Mouse (Mus musculus): ENCODE measurements around the gene Mboat2. TPM values are rescaled to one million over a fixed set of nuclear protein-coding genes. Genes with fewer than 3 reads are reported as not detected.
A peak's percentile ranks its signal among the peaks of the same experiment; 100 is the strongest.

Mboat2 gene
- polyA plus RNA-seq, 2 experiments = 25.2 to 70.5 TPM

DNA sequence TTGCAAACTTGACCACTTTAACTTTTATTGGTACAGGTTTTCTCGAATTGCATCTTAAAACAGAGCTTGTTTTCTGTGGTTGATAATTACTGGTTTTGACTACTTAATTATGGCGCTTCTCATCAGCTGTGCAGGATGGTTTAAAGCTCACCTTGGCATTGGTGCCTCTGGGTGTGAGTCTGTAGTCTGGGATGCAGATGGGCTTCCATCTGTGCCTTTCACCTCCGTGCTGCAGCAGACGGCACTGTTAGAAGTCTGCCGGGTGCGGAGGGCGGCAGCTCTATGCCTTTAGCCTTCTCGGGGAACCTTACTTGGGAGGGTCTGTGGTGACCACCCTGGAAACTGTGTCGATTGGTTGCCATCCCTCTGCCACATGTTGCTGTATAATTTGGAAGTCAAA is 29.8 kb downstream of the Mboat2 start:
- H3K4me2 ChIP-seq (replicated peaks; ENCODE audit: low read depth, low read length, severe bottlenecking) = no peak overlapping the region
- H3K36me3 ChIP-seq (ENCODE audit: control insufficient read depth, insufficient read depth, low read length) = no peaks in the 10 kb centered on the region
- no peak for TF ChIP-seq POLR2A (IDR thresholded peaks at IDR 0.05; ENCODE audit: borderline replicate concordance, extremely low read depth, insufficient read depth, insufficient read length)
- H3K4me1 ChIP-seq (ENCODE audit: control insufficient read depth, insufficient read depth, low read length) = peaks cover 6% of the 10 kb centered on the region
- no peaks in the 10 kb centered on the region for H3K27me3 ChIP-seq (ENCODE audit: control insufficient read depth, insufficient read depth, low read length)
- no peaks in the 10 kb centered on the region for H3K9me3 ChIP-seq (ENCODE audit: control insufficient read depth, low read length)
- no peak overlapping the region for H3K4me3 ChIP-seq (replicated peaks; ENCODE audit: low read length)
- DNase-seq (ENCODE audit: low spot score) (no peak), ATAC-seq (ENCODE audit: low FRiP score, low read depth) (no peak)
- no peak overlapping the region for H3K27ac ChIP-seq (replicated peaks; ENCODE audit: low read depth, low read length)
- WGBS = 70% methylated on average over 9 of the region's 9 CpGs
- no peak overlapping the region for H3K9ac ChIP-seq (ENCODE audit: low read depth, low read length, severe bottlenecking)

DNA sequence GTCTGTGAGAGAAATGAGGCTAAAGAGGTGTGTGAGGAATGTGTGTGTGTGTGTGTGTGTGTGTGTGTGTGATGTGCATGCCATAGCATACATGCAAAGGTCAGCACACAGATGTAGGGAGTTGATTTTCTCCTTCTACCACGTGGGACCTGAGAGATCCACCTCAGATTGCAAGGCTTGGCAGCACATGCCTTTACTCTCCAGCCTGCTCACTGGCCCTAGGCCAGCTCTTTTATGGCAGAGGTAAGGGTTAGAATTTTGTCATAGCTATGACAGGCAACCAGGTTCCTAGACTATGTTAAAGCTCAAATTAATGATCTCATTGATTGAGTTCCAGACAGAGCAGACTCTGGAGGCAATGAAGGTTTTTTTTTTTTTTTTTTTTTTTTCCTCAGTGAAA is 33.1 kb downstream of the Mboat2 start:
- H3K36me3 ChIP-seq (ENCODE audit: control insufficient read depth, insufficient read depth, low read length) = no peaks in the 10 kb centered on the region
- ATAC-seq (ENCODE audit: low FRiP score, low read depth) = peak; percentile 47; the same call in 1 of the 2 replicates
- H3K9me3 ChIP-seq (ENCODE audit: control insufficient read depth, low read length) = no peaks in the 10 kb centered on the region
- H3K4me2 ChIP-seq (replicated peaks; ENCODE audit: low read depth, low read length, severe bottlenecking) = no peak overlapping the region
- no peak for DNase-seq (ENCODE audit: low spot score)
- H3K4me3 ChIP-seq (replicated peaks; ENCODE audit: low read length) = no peak overlapping the region
- no peak overlapping the region for H3K27ac ChIP-seq (replicated peaks; ENCODE audit: low read depth, low read length)
- peaks cover 15% of the 10 kb centered on the region for H3K4me1 ChIP-seq (ENCODE audit: control insufficient read depth, insufficient read depth, low read length)
- no peak overlapping the region for H3K9ac ChIP-seq (ENCODE audit: low read depth, low read length, severe bottlenecking)
- H3K27me3 ChIP-seq (ENCODE audit: control insufficient read depth, insufficient read depth, low read length) = no peaks in the 10 kb centered on the region
- WGBS = 26% methylated on average over 1 of the region's 1 CpGs
- TF ChIP-seq POLR2A (IDR thresholded peaks at IDR 0.05; ENCODE audit: borderline replicate concordance, extremely low read depth, insufficient read depth, insufficient read length) = no peak

DNA sequence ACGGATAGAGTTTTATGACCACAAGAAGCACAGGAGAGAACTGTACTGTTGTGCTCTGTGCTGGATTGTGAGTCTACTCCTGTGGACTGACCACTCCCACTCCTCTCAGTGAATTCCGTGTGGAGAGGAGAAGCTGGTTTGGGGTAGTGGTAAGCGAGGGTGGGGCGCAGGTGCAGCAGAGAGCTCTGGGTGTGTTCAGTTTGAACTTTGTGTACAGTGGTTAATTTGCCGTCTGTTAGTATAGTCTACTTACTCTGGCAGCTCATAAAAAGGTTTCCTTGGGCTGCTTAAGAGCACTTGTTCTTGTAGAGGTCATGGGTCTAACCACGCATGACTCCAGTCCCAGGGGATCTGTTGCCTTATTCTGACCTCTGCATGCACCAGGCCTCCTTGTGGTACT is 36.0 kb downstream of the Mboat2 start:
- Histone ChIP-seq H3K4me3 (replicated peaks; ENCODE audit: low read length) (no peak overlapping the region), H3K27me3 (ENCODE audit: control insufficient read depth, insufficient read depth, low read length) (no peaks in the 10 kb centered on the region), H3K4me1 (ENCODE audit: control insufficient read depth, insufficient read depth, low read length) (peaks cover 36% of the 10 kb centered on the region), H3K36me3 (ENCODE audit: control insufficient read depth, insufficient read depth, low read length) (no peaks in the 10 kb centered on the region), H3K9me3 (ENCODE audit: control insufficient read depth, low read length) (no peaks in the 10 kb centered on the region), H3K27ac (replicated peaks; ENCODE audit: low read depth, low read length) (no peak overlapping the region), H3K9ac (ENCODE audit: low read depth, low read length, severe bottlenecking) (no peak overlapping the region), H3K4me2 (replicated peaks; ENCODE audit: low read depth, low read length, severe bottlenecking) (no peak overlapping the region)
- WGBS = 52% methylated on average over 6 of the region's 6 CpGs
- DNase-seq (ENCODE audit: low spot score) (no peak), ATAC-seq (ENCODE audit: low FRiP score, low read depth) (no peak)
- no peak for TF ChIP-seq POLR2A (IDR thresholded peaks at IDR 0.05; ENCODE audit: borderline replicate concordance, extremely low read depth, insufficient read depth, insufficient read length)

DNA sequence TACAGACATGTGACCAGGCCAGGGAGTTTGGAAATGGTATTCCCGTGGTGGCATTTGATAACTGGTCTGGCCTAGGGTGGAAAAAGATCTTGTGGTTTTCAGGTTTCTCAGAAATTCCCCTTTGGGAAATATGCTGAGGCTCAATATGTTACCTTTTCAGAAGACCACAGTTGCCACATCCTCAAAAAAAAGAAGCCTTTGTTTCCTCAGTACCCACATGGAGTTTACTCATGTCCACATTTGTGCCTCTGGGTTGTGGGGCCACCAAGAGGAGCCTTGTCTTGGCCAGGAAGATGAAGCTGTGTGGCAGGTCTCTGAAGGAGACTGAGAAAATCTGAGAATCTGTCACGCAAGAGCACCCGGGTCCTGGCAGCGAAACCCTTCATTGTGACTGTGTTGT is 38.0 kb downstream of the Mboat2 start:
- 0 out of 2 replicates have a peak overlapping the region, but pooled peaks have one; percentile 21 for H3K27ac ChIP-seq (replicated peaks; ENCODE audit: low read depth, low read length)
- H3K4me2 ChIP-seq (replicated peaks; ENCODE audit: low read depth, low read length, severe bottlenecking) = no peak overlapping the region
- H3K27me3 ChIP-seq (ENCODE audit: control insufficient read depth, insufficient read depth, low read length) = no peaks in the 10 kb centered on the region
- WGBS = 86% methylated on average over 4 of the region's 4 CpGs
- TF ChIP-seq POLR2A (IDR thresholded peaks at IDR 0.05; ENCODE audit: borderline replicate concordance, extremely low read depth, insufficient read depth, insufficient read length) = no peak
- H3K4me1 ChIP-seq (ENCODE audit: control insufficient read depth, insufficient read depth, low read length) = peaks cover 43% of the 10 kb centered on the region
- H3K9ac ChIP-seq (ENCODE audit: low read depth, low read length, severe bottlenecking) = no peak overlapping the region
- no peak for DNase-seq (ENCODE audit: low spot score)
- ATAC-seq (ENCODE audit: low FRiP score, low read depth) = no peak
- H3K9me3 ChIP-seq (ENCODE audit: control insufficient read depth, low read length) = no peaks in the 10 kb centered on the region
- no peak overlapping the region for H3K4me3 ChIP-seq (replicated peaks; ENCODE audit: low read length)
- no peaks in the 10 kb centered on the region for H3K36me3 ChIP-seq (ENCODE audit: control insufficient read depth, insufficient read depth, low read length)

DNA sequence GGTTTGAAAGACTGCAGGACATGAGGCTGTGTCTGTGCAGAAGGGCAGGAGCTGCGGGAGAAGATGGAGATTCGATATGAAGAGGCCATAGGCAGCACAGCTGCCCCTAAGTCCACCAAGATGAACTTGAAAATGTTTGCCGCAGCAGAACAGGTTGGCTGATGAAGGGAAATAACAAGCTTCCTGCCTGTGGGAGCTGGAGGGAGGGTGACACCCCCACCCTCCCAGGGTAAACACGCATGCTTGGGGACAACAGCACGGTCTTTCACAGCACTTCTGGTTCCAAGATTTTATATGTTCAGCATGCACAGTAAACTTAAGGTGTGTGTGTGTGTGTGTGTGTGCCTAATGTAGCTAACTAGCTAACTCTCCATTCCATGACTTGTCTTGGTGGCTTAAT is 38.6 kb downstream of the Mboat2 start:
- DNase-seq (ENCODE audit: low spot score) (no peak), ATAC-seq (ENCODE audit: low FRiP score, low read depth) (no peak)
- no peaks in the 10 kb centered on the region for H3K36me3 ChIP-seq (ENCODE audit: control insufficient read depth, insufficient read depth, low read length)
- H3K27ac ChIP-seq (replicated peaks; ENCODE audit: low read depth, low read length) = 0 out of 2 replicates have a peak overlapping the region, but pooled peaks have one; percentile 21
- no peak overlapping the region for H3K9ac ChIP-seq (ENCODE audit: low read depth, low read length, severe bottlenecking)
- WGBS = 38% methylated on average over 5 of the region's 5 CpGs
- TF ChIP-seq POLR2A (IDR thresholded peaks at IDR 0.05; ENCODE audit: borderline replicate concordance, extremely low read depth, insufficient read depth, insufficient read length) = no peak
- no peak overlapping the region for H3K4me3 ChIP-seq (replicated peaks; ENCODE audit: low read length)
- H3K9me3 ChIP-seq (ENCODE audit: control insufficient read depth, low read length) = no peaks in the 10 kb centered on the region
- H3K4me1 ChIP-seq (ENCODE audit: control insufficient read depth, insufficient read depth, low read length) = peaks cover 40% of the 10 kb centered on the region
- no peak overlapping the region for H3K4me2 ChIP-seq (replicated peaks; ENCODE audit: low read depth, low read length, severe bottlenecking)
- no peaks in the 10 kb centered on the region for H3K27me3 ChIP-seq (ENCODE audit: control insufficient read depth, insufficient read depth, low read length)

DNA sequence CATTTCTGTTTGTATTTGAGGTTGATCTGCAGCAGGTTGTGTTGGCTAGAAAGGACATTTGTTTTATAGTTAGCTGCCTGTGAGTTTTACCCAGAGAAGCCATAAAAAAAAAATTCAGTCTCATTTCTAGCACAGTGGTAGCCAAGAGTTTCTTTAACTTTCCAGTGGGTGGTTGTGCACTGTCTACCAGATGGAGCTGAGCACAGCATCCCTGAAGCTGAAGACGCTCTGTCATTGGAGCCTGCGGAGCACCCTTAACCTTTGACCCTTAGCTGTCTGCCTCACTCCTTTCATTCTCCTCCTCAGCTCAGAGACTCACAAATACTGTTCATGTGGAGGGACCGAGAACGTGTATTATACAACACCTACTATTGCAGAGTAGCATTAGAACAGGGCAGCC is 40.2 kb downstream of the Mboat2 start:
- Histone ChIP-seq H3K4me1 (ENCODE audit: control insufficient read depth, insufficient read depth, low read length) (peaks cover 44% of the 10 kb centered on the region), H3K36me3 (ENCODE audit: control insufficient read depth, insufficient read depth, low read length) (no peaks in the 10 kb centered on the region), H3K27ac (replicated peaks; ENCODE audit: low read depth, low read length) (no peak overlapping the region), H3K9me3 (ENCODE audit: control insufficient read depth, low read length) (no peaks in the 10 kb centered on the region), H3K4me3 (replicated peaks; ENCODE audit: low read length) (no peak overlapping the region), H3K9ac (ENCODE audit: low read depth, low read length, severe bottlenecking) (no peak overlapping the region), H3K27me3 (ENCODE audit: control insufficient read depth, insufficient read depth, low read length) (no peaks in the 10 kb centered on the region), H3K4me2 (replicated peaks; ENCODE audit: low read depth, low read length, severe bottlenecking) (no peak overlapping the region)
- 47% methylated on average over 4 of the region's 4 CpGs for WGBS
- TF ChIP-seq POLR2A (IDR thresholded peaks at IDR 0.05; ENCODE audit: borderline replicate concordance, extremely low read depth, insufficient read depth, insufficient read length) = no peak
- ATAC-seq (ENCODE audit: low FRiP score, low read depth) = 0 out of 2 replicates have a peak, but pooled peaks have one; percentile 15
- DNase-seq (ENCODE audit: low spot score) = no peak

All from limb, embryonic 14.5 days (tissue).